Mouse (Mus musculus): ENCODE measurements around the gene Skida1. TPM values are rescaled to one million over a fixed set of nuclear protein-coding genes. Genes with fewer than 3 reads are reported as not detected.
"Not testable (repeated sequence)": the region's sequence is repeated elsewhere in the genome, so short reads cannot be mapped to it uniquely, and the experiment has no call there.

Gene Skida1
- 4.0 TPM in 2 replicates for polyA plus RNA-seq (2015; fragmentation: Nextera tagmentation; extraction: Ambion mirVana)

DNA sequence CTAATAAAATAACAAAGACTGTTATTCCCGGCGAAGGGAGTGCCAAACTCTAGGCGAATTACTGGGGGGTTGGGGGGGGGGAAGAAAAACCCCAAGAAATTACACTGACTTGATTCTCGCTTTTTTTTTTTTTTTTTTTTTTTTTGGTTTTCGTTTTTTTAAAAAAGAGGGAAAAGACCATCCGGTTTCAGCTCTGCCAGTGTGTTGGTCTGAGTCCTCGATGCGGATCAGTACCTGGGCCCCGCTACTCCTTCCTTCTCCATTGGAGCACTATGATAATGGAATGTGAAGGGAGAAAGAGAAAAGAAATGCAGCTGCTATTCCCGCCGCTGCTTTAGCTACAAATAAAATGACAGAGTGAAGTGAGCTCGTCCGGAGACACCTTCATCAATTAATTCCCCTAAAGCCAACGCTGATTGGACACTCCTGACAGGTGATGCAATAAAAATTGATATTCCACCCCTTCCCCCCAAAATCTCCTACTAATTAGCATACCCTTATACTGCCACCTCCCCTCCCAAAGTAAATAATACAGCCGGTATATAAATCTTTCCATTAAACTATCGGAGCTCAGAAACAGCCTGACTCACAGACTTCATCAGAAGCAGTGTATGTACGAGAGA, at the start of gene Skida1:
Gene Skida1, minus strand, starts transcription at position 599 of the 623 bp plus-strand sequence.
- H3K27me3 ChIP-seq (replicated peaks): no peaks in the 10 kb centered on the region
- peak within 1 kb of the TSS; percentile 97 for H3K27ac ChIP-seq
- peak within 1 kb of the TSS; percentile 78 for H3K4me2 ChIP-seq
- H3K9me3 ChIP-seq: no peaks in the 10 kb centered on the region
- H3K36me3 ChIP-seq: no peaks in the 10 kb centered on the region
- WGBS: 2% methylated on average over 17 of the region's 17 CpGs
- ATAC-seq (ENCODE audit: insufficient read depth, low FRiP score, low read depth): peak; percentile 45
- H3K4me1 ChIP-seq: peaks cover 9% of the 10 kb centered on the region; the same call in 1 of the 2 replicates
- H3K9ac ChIP-seq: peak within 1 kb of the TSS; percentile 84
- H3K4me3 ChIP-seq (replicated peaks): peak within 1 kb of the TSS; percentile 81

DNA sequence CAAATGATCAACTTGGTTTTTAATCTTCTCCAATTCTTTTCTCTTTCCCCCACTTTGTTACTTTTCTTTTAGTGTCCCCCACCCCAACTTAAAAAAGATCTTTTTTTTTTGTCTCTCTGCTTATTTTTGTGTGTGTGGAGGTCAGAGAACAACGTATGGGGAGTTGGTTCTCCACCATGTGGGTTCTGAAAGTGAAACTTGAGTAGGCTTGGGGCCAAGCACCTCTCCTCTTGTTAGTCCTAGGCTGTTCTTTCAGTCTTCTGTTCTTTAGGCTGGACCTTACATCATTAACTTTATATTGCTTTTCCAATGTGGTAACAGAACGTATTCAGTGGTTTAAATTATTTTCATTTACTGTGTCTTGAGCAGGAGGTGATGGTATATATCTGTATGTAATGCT, 47.0 kb upstream of the Skida1 start:
- H3K27me3 ChIP-seq (replicated peaks): no peaks in the 10 kb centered on the region
- no peak overlapping the region for H3K4me3 ChIP-seq (replicated peaks)
- no peak overlapping the region for H3K9ac ChIP-seq
- H3K9me3 ChIP-seq: no peaks in the 10 kb centered on the region
- no peak overlapping the region for H3K27ac ChIP-seq
- H3K4me1 ChIP-seq: no peaks in the 10 kb centered on the region
- 59% methylated on average over 2 of the region's 2 CpGs for WGBS
- ATAC-seq (ENCODE audit: insufficient read depth, low FRiP score, low read depth): no peak
- H3K36me3 ChIP-seq: peaks cover 10% of the 10 kb centered on the region
- H3K4me2 ChIP-seq: no peak overlapping the region

DNA sequence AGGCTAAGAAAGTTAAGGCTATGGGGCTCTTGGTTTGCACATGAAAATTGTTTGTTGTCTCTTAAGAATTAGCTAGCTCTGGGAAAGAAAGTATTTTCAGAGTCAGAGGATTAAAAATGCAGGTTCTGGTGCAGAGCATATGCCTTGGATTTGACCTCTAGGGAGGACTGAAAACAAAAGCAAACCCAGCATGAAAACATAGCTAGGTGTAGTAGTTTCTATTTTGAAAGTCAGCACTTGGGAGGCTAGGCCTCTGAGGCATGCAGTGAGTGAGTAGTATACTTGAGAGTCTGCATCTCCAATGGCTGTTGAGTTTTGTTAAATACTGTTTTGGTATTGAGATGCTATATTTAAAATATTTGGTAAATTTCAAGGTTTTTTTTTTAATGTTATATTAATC, 45.5 kb upstream of the Skida1 start:
- peaks cover 1% of the 10 kb centered on the region; the same call in 1 of the 2 replicates for H3K36me3 ChIP-seq
- no peaks in the 10 kb centered on the region for H3K27me3 ChIP-seq (replicated peaks)
- no peak for ATAC-seq (ENCODE audit: insufficient read depth, low FRiP score, low read depth)
- H3K9ac ChIP-seq: no peak overlapping the region
- no peaks in the 10 kb centered on the region for H3K4me1 ChIP-seq
- H3K4me3 ChIP-seq (replicated peaks): no peak overlapping the region
- no peaks in the 10 kb centered on the region for H3K9me3 ChIP-seq
- no peak overlapping the region for H3K4me2 ChIP-seq
- no peak overlapping the region for H3K27ac ChIP-seq

DNA sequence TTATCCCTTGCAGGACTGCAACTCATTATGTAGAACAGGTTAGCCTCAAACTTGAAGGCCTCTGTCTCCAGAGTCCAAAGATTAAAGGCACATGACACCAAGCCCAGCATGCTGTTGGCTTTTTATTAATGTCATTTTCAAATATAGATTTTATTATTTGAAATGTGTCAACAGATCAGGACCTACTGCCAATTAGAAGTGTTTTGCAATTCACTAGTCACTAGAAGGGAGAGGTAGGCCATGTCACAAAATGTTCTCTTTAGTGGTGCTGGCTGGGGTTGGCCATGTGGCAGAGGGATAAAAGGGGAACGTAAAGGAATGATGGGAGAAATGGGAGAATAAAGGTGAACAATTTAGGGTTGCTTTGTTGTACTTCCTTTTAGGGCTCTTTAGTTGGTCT, 45.0 kb upstream of the Skida1 start:
- Histone ChIP-seq H3K9ac (no peak overlapping the region), H3K4me3 (replicated peaks) (no peak overlapping the region), H3K4me1 (no peaks in the 10 kb centered on the region), H3K36me3 (peaks cover 3% of the 10 kb centered on the region; the same call in 1 of the 2 replicates), H3K27me3 (replicated peaks) (no peaks in the 10 kb centered on the region), H3K9me3 (no peaks in the 10 kb centered on the region), H3K4me2 (no peak overlapping the region), H3K27ac (no peak overlapping the region)
- no peak for ATAC-seq (ENCODE audit: insufficient read depth, low FRiP score, low read depth)
- 98% methylated on average over 1 of the region's 1 CpGs for WGBS

DNA sequence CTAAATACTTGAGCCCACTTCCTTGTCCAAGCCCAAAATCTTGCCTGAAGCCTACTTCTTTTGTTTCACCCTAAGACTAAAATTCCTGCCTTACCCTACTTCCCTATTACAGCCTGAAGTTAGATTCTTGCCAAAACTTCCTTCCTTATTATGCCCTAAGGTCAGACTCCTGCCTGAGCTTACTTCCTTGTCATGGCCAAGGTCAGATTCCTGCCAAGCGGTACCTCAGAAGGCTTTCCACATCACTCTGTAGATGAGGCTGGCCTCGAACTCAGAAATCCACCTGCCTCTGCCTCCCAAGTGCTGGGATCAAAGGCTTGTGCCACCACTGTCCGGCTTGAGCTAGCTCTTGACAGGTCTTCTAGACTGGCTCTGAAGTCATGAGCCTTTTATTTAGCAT, 38.8 kb upstream of the Skida1 start:
- 89% methylated on average over 3 of the region's 3 CpGs for WGBS

DNA sequence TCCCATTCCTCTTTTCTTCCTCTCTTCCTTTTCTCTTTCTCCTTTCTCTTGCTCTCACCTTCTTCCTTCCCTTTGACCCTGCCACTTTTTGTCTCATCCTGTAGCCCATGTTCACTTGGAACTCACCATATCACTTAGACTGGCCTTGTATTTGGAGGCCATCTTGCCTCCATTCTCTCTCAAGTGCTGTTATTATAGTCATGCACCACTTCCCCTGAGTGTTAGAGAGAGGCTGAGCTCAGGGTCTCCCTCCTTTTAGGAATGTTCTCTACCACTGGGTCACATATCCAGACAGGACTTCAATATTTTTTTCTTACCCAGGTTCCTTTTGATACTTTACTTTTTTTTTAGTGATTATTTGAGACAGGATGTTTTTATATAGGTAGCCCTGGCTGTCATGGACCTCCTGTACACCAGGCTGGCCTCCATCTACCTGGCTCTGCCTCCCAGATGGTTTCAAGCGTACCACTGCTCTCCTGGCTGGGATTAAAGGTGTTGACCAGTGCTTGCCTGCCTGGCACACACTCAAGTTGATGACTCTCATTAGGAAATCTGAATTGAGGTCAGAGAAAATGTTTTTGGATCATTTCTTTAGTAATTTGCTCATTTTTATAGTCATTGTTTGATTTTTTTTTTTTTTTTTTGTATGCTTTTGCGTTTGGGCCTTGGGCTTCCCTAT, 31.5 kb upstream of the Skida1 start:
- Histone ChIP-seq H3K4me3 (replicated peaks) (no peak overlapping the region), H3K27ac (no peak overlapping the region), H3K9ac (no peak overlapping the region), H3K9me3 (no peaks in the 10 kb centered on the region), H3K4me2 (no peak overlapping the region), H3K4me1 (no peaks in the 10 kb centered on the region), H3K27me3 (replicated peaks) (no peaks in the 10 kb centered on the region), H3K36me3 (peaks cover 16% of the 10 kb centered on the region)
- WGBS: 81% methylated on average over 2 of the region's 2 CpGs
- no peak for ATAC-seq (ENCODE audit: insufficient read depth, low FRiP score, low read depth)

More for the DNA sequence above, 38.8 kb upstream of the Skida1 start:
- H3K4me3 ChIP-seq (replicated peaks); H3K27me3 ChIP-seq (replicated peaks); H3K4me1 ChIP-seq; H3K27ac ChIP-seq; ATAC-seq (ENCODE audit: insufficient read depth, low FRiP score, low read depth); H3K9me3 ChIP-seq; H3K4me2 ChIP-seq; H3K9ac ChIP-seq: not testable (repeated sequence)
- H3K36me3 ChIP-seq: peaks cover 15% of the 10 kb centered on the region

DNA sequence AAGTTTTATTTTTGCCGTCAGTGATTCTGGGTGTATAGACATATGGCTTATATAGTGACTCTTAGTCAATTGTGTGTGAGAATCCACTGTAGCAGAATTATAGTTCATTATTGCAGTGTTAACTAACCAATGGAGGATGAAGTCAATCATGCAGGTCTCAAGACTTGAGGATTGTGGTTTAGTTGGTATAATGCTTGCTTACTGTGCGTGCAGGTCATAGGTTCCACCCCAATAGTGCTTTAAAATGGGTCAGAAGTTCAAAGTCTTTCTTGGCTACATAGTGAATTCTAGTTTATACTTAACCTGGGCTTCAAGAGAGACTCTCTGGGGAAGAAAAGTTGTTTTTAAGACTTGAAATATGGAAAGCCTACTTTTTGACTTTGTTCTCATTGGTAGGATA, 23.1 kb upstream of the Skida1 start:
- ATAC-seq (ENCODE audit: insufficient read depth, low FRiP score, low read depth): no peak
- H3K4me1 ChIP-seq: no peaks in the 10 kb centered on the region

DNA sequence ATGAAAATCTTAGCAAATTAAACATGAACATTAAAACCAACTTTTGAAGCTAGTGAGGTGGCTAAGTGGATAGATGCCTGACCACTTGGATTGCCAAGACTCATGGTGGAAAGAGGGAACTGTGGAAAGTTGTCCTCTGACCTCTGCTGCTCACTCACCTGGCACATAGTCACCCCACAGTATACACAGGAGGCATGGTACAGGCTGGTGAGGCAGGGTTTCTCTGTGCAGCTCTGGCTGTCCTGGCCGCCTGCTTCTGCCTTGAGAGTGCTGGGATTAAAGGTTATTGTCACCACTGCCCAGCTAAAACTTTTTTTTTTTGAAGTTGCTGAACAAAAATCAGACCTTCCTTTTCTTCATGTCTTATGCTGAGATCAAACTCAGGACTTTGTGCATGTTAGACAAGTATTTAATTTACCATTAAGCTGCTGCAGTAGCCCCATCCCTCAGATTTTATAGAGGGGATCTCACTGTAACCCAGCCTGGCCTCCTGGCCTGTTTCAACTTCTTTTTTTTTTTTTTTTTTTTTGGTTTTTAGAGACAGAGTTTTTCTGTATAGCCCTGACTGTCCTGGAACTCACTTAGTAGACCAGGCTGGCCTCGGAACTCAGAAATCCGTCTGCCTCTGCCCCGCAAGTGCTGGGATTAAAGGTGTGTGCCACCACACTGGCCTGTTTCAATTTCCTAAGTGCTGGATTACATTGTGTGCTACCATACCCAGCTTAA, 19.4 kb upstream of the Skida1 start:
- 92% methylated on average over 4 of the region's 4 CpGs for WGBS
- no peaks in the 10 kb centered on the region for H3K27me3 ChIP-seq (replicated peaks)
- no peaks in the 10 kb centered on the region for H3K9me3 ChIP-seq
- no peak overlapping the region for H3K4me3 ChIP-seq (replicated peaks)
- H3K4me1 ChIP-seq: peaks cover 12% of the 10 kb centered on the region; the same call in 1 of the 2 replicates
- no peak overlapping the region for H3K27ac ChIP-seq
- no peak overlapping the region for H3K9ac ChIP-seq
- no peak for ATAC-seq (ENCODE audit: insufficient read depth, low FRiP score, low read depth)
- no peak overlapping the region for H3K4me2 ChIP-seq
- H3K36me3 ChIP-seq: peaks cover 7% of the 10 kb centered on the region; the same call in 1 of the 2 replicates

More for the DNA sequence above, 23.1 kb upstream of the Skida1 start:
- H3K36me3 ChIP-seq: peaks cover 15% of the 10 kb centered on the region; the same call in 1 of the 2 replicates
- no peaks in the 10 kb centered on the region for H3K9me3 ChIP-seq
- H3K27ac ChIP-seq: no peak overlapping the region
- 77% methylated on average over 2 of the region's 2 CpGs for WGBS
- no peak overlapping the region for H3K4me2 ChIP-seq
- H3K9ac ChIP-seq: no peak overlapping the region
- H3K27me3 ChIP-seq (replicated peaks): no peaks in the 10 kb centered on the region
- H3K4me3 ChIP-seq (replicated peaks): no peak overlapping the region

DNA sequence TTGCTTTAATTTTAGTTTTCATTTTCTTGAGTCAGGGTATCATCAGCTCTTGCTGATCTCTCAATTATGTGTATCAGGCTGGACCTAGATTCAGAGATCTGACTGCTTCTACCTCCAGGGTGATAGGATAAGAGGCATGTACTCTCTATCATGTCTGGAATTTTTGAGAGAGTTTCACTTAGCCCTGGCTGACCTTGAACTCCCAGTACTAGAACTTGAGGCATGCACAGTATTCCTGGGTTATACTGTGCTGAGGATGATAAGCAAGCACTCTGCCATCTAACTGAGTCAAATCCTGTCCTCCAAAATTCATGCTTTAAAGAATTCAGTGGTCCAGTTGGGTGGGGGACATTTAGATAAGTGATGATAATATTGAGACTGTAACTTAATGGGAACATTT, 17.6 kb upstream of the Skida1 start:
- H3K4me2 ChIP-seq: peak overlapping the region; percentile 82; the same call in 1 of the 2 replicates
- H3K27me3 ChIP-seq (replicated peaks): no peaks in the 10 kb centered on the region
- 0 out of 2 replicates have a peak, but pooled peaks cover 4% of the 10 kb centered on the region for H3K36me3 ChIP-seq
- no peak overlapping the region for H3K27ac ChIP-seq
- no peak overlapping the region for H3K9ac ChIP-seq
- H3K4me3 ChIP-seq (replicated peaks): no peak overlapping the region
- no peak for ATAC-seq (ENCODE audit: insufficient read depth, low FRiP score, low read depth)
- no peaks in the 10 kb centered on the region for H3K9me3 ChIP-seq
- peaks cover 12% of the 10 kb centered on the region; the same call in 1 of the 2 replicates for H3K4me1 ChIP-seq

DNA sequence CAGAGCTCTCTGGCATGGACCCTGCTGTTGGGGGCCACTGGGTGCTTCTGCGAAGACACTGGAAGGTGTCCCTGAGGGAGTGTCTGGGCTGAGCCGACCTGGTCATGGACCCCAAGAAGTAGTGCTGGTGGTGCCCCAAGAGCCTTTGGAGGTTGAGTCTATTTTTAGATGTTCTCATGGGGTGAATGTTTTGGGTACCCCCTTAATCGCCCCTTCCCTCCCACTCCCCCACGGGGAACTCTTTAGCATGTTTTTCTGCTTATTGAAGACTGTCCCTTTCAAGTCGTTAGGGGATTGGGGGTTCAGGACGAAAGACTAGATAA, 16.8 kb upstream of the Skida1 start:
- Histone ChIP-seq H3K4me1 (peaks cover 12% of the 10 kb centered on the region; the same call in 1 of the 2 replicates), H3K27me3 (replicated peaks) (no peaks in the 10 kb centered on the region), H3K4me2 (peak overlapping the region; percentile 82), H3K9me3 (no peaks in the 10 kb centered on the region), H3K36me3 (0 out of 2 replicates have a peak, but pooled peaks cover 4% of the 10 kb centered on the region), H3K4me3 (replicated peaks) (peak overlapping the region; percentile 83), H3K9ac (peak overlapping the region; percentile 41), H3K27ac (peak overlapping the region; percentile 78)
- 8% methylated on average over 6 of the region's 6 CpGs for WGBS
- ATAC-seq (ENCODE audit: insufficient read depth, low FRiP score, low read depth): no peak

DNA sequence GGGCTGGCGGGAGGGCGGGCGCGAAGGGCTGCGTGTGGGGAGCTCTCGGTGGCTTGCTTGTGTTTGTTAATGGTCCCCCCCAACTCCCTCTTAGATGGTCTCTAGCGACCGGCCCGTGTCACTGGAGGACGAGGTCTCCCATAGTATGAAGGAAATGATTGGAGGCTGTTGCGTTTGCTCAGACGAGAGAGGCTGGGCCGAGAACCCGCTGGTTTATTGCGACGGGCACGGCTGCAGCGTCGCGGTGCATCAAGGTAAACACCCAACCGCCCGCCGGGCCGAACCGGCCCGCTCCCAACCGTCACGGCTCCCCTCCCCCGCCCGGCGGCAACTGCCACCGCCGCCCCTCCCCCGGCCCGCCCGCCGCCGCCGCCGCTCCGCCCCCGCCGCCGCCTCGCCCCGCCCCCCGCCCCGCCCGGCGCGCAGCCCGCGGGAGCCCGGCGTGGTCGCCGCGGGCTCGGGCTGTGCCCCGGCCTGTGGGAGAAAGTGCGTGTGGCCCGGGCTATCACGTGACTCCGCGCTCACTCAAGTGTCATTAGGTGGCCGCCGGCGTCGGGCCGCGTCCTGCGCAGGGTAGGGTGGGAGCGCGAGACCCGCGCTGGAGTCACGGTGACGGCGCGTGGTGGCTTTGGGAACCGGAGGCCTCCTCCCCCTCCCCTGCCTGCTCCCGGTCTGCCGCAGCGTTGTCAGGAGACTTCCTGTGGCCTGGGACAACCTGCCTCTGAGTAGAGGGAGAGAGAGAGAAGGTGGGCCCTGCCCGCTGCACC, 16.3 kb upstream of the Skida1 start:
- H3K9ac ChIP-seq: peak overlapping the region; percentile 89
- H3K4me2 ChIP-seq: peak overlapping the region; percentile 82
- H3K4me3 ChIP-seq (replicated peaks): peak overlapping the region; percentile 83
- ATAC-seq (ENCODE audit: insufficient read depth, low FRiP score, low read depth): peak; percentile 53
- peaks cover 12% of the 10 kb centered on the region; the same call in 1 of the 2 replicates for H3K4me1 ChIP-seq
- 0 out of 2 replicates have a peak, but pooled peaks cover 4% of the 10 kb centered on the region for H3K36me3 ChIP-seq
- H3K9me3 ChIP-seq: no peaks in the 10 kb centered on the region
- under 1% methylated on average over 60 of the region's 85 CpGs for WGBS
- peak overlapping the region; percentile 99 for H3K27ac ChIP-seq
- no peaks in the 10 kb centered on the region for H3K27me3 ChIP-seq (replicated peaks)
